Comparison of ENCODE assay signal across 9 mouse cellular contexts in genomic region chr6:66955089-66955657, GRCm38 (mm10). TPM values are rescaled to one million over a fixed set of nuclear protein-coding genes. Genes with fewer than 3 reads are reported as not detected.
DNase-seq lines count a peak whose midpoint lies in the region; ATAC-seq lines count a peak whose summit lies in the region.
"Had no signal": no experiment of that assay in that cellular context is flagged by ENCODE, and none has a peak within 500 bp of the region (broad histone marks: within the 10 kb centered on the region; RNA-seq: fewer than 3 reads in every experiment).

No protein-coding gene starts in this region.

- peak; percentile 52 for DNase-seq in kidney, adult 18-20 months
- peak; percentile 56 to 62 for DNase-seq in B cell, adult 2 months
- peak; percentile 43 for DNase-seq in ES-CJ7 (ENCODE audit: low read depth, low spot score)
- peak; percentile 78 for DNase-seq in lung, postnatal 36 days
- DNase-seq in left cerebral cortex, postnatal 25 days (ENCODE audit: low spot score in 2 of 2) = no peak
- DNase-seq in right cerebral cortex, adult 2 months (ENCODE audit: low spot score in 2 of 2) = no peak

- no peaks in the 10 kb centered on the region for H3K36me3 ChIP-seq in kidney, embryonic 14.5 days (ENCODE audit: control insufficient read depth, insufficient read depth, low read length)
- H3K36me3 ChIP-seq: stomach, embryonic 15.5 days had no signal

- no peak overlapping the region for H3K9ac ChIP-seq in kidney, embryonic 14.5 days (ENCODE audit: low read depth, low read length)
- H3K9ac ChIP-seq: stomach, embryonic 15.5 days had no signal

- no peaks in the 10 kb centered on the region for H3K27me3 ChIP-seq in kidney, embryonic 14.5 days (ENCODE audit: control insufficient read depth, insufficient read depth, low read length)
- H3K27me3 ChIP-seq: stomach, embryonic 15.5 days had no signal

- H3K4me3 ChIP-seq in kidney, embryonic 14.5 days (ENCODE audit: low read length) = no peak overlapping the region
- H3K4me3 ChIP-seq: stomach, embryonic 15.5 days had no signal

- ATAC-seq in kidney, embryonic 14.5 days (ENCODE audit: low FRiP score, low TSS enrichment) = no peak
- ATAC-seq in erythroid progenitor cell, adult 5-6 weeks (replicated peaks; ENCODE audit: low FRiP score, poor library complexity, severe bottlenecking) = peak; percentile 81

- H3K27ac ChIP-seq in kidney, embryonic 14.5 days (ENCODE audit: low read depth, low read length) = no peak overlapping the region

- H3K9me3 ChIP-seq in kidney, embryonic 14.5 days (ENCODE audit: control insufficient read depth, low read length) = no peaks in the 10 kb centered on the region
- H3K9me3 ChIP-seq: stomach, embryonic 15.5 days had no signal

- intact Hi-C loops in left cerebral cortex, postnatal 25 days (cut with DNase I) = no loop called here

- no peak overlapping the region for H3K4me2 ChIP-seq in kidney, embryonic 14.5 days (replicated peaks; ENCODE audit: low read depth, low read length)
- H3K4me2 ChIP-seq: stomach, embryonic 15.5 days had no signal

- no peaks in the 10 kb centered on the region for H3K4me1 ChIP-seq in kidney, embryonic 14.5 days (ENCODE audit: control insufficient read depth, insufficient read depth, low read length)
- H3K4me1 ChIP-seq: stomach, embryonic 15.5 days had no signal

- 87% methylated on average over 11 of the region's 11 CpGs for WGBS in kidney, embryonic 14.5 days

RNA-seq across cellular contexts. Expression of gene Gng12, which starts 59.0 kb away (rescaled TPM):
- 76.6 and 108 TPM in 2 replicates for polyA plus RNA-seq in kidney, embryonic 14.5 days (2014; fragmentation: Nextera tagmentation; extraction: Ambion mirVana)
- 12.3 and 30.2 TPM in 2 replicates for total RNA-seq in erythroid progenitor cell, adult 5-6 weeks (2015; ENCODE audit: low replicate concordance)
- total RNA-seq in erythroid progenitor cell, adult 5-6 weeks (2017; ENCODE audit: low replicate concordance) = 4.9 and 8.2 TPM in 2 replicates
- total RNA-seq in left cerebral cortex, postnatal 25 days (2021) = 10 to 100 TPM; 59.4 to 67.0 TPM

Comparison
In these comparisons a context has a peak if more than half of its experiments do, and no peak if none do; other contexts are left out.
1. DNase-seq: peak in kidney, adult 18-20 months (single experiment), B cell, adult 2 months (2 of 2), ES-CJ7 (single experiment) and lung, postnatal 36 days (single experiment); none in left cerebral cortex, postnatal 25 days (0 of 2) and right cerebral cortex, adult 2 months (0 of 2).